Mouse (Mus musculus) heart, embryonic 14.5 days (tissue): ENCODE measurements at regions not wholly inside any gene's neighbourhood (a gene's known extent, or its start where the extent isn't known, plus 50 kb on each side); places are given as distances from the start of the nearest gene placed in this dataset.

Experiments used
- ATAC-seq: fragments of 200-750 bp; cut with Nextera tagmentation; 2 replicates; pipeline ENCODE4 v1.8.0; 2017; ENCODE audit warnings: low read depth, moderate TSS enrichment; ENCODE audit not compliant: insufficient number of reproducible peaks, insufficient read depth, low FRiP score
- H3K27ac ChIP-seq, 2 experiments: fragments of 200-500 bp in 1 of 2; fragments of 300-500 bp in 1 of 2; sonication (generic) in 1 of 2; replicated peaks in 1 of 2; 2 replicates each; pipeline ENCODE4 v1.5.1; 2012 to 2014; ENCODE audit warnings: low read depth in 2 of 2, low read length in 2 of 2, control low read depth in 1 of 2, mild to moderate bottlenecking in 1 of 2, mixed read lengths in 1 of 2; ENCODE audit not compliant: control insufficient read depth in 1 of 2, insufficient read depth in 1 of 2
- H3K27me3 ChIP-seq: fragments of 300-500 bp; sonication (generic); 2 replicates; pipeline ENCODE4 v1.6.1; 2014; ENCODE audit warnings: mild to moderate bottlenecking, low read length, control low read depth; ENCODE audit not compliant: control insufficient read depth, insufficient read depth
- H3K36me3 ChIP-seq: fragments of 300-500 bp; sonication (generic); 2 replicates; pipeline ENCODE4 v1.6.1; 2014; ENCODE audit warnings: mild to moderate bottlenecking, control low read depth, low read length, mixed read lengths; ENCODE audit not compliant: control insufficient read depth, insufficient read depth
- H3K4me1 ChIP-seq, 2 experiments: fragments of 200-500 bp in 1 of 2; fragments of 300-500 bp in 1 of 2; sonication (generic) in 1 of 2; 2 replicates each; pipeline ENCODE4 v1.6.1; 2012 to 2014; ENCODE audit warnings: low read length in 2 of 2, control low read depth in 1 of 2, mixed read lengths in 1 of 2; ENCODE audit not compliant: control insufficient read depth in 2 of 2, insufficient read depth in 2 of 2
- H3K4me2 ChIP-seq: fragments of 300-500 bp; sonication (generic); 2 replicates; pipeline ENCODE4 v1.6.1; 2014; ENCODE audit warnings: mild to moderate bottlenecking, low read length
- H3K4me3 ChIP-seq, 2 experiments: fragments of 200-500 bp in 1 of 2; fragments of 300-500 bp in 1 of 2; sonication (generic) in 1 of 2; 2 replicates each; pipeline ENCODE4 v1.5.1; 2012 to 2014; ENCODE audit warnings: low read length in 2 of 2, mild to moderate bottlenecking in 2 of 2, control low read depth in 1 of 2, low read depth in 1 of 2, moderate library complexity in 1 of 2; ENCODE audit not compliant: control insufficient read depth in 1 of 2, insufficient read depth in 1 of 2
- H3K9ac ChIP-seq: fragments of 300-500 bp; sonication (generic); 2 replicates; pipeline ENCODE4 v1.6.1; 2014; ENCODE audit warnings: mild to moderate bottlenecking, low read length
- H3K9me3 ChIP-seq: fragments of 300-500 bp; sonication (generic); 2 replicates; pipeline ENCODE4 v1.6.1; 2016; ENCODE audit warnings: low read length, control low read depth; ENCODE audit not compliant: control insufficient read depth
- WGBS: fragments of 180-500 bp; shearing (Covaris S2); extraction: QIAGEN DNeasy Blood & Tissue Kit; methylation state at CpG from one replicate; pipeline ENCODE4 v1.1.7; 2014; 5-methylcytosine and 5-hydroxymethylcytosine counted together

- H3K4me2 ChIP-seq: no peak overlapping the region
- H3K4me1 ChIP-seq: no peaks in the 10 kb centered on the region
- H3K9ac ChIP-seq: no peak overlapping the region
- H3K9me3 ChIP-seq: no peaks in the 10 kb centered on the region
- no peaks in the 10 kb centered on the region for H3K36me3 ChIP-seq
- no peak overlapping the region for H3K27ac ChIP-seq
- H3K4me3 ChIP-seq: no peak overlapping the region
- H3K27me3 ChIP-seq: no peaks in the 10 kb centered on the region
- WGBS: 84% methylated on average over 3 of the region's 3 CpGs
- no peak for ATAC-seq
These were observed 110.2 kb upstream of the Plxnc1 start for GRCm38 (mm10) chr10:95054869-95055268.

DNA sequence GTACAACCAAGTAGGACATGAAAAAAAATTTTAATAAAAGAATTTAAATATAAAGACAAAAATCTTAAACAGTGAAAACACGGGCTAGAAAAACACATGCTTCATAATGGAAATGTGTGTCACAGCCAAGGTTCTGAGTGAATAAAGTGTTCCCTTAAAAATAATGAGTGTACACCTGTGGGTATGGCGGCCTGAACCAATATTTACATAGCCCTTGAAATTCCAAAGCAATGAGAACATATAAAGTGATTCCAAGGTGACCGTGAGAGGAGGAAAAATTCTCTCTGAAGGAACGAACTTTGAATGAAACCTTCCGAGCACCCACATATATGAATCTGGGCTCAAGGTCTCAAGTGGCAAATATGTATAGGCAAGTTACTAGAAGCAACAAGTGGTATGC, 104.2 kb upstream of the Plxnc1 start:
- 82% methylated on average over 5 of the region's 5 CpGs for WGBS
- H3K27ac ChIP-seq: no peak overlapping the region
- no peak overlapping the region for H3K4me3 ChIP-seq
- H3K4me1 ChIP-seq: no peaks in the 10 kb centered on the region
- H3K27me3 ChIP-seq: no peaks in the 10 kb centered on the region
- H3K9me3 ChIP-seq: no peaks in the 10 kb centered on the region
- H3K9ac ChIP-seq: no peak overlapping the region
- no peaks in the 10 kb centered on the region for H3K36me3 ChIP-seq
- ATAC-seq: no peak
- no peak overlapping the region for H3K4me2 ChIP-seq

GRCm38 (mm10) chr10:95043978-95044377, 99.3 kb upstream of the Plxnc1 start:
- Histone ChIP-seq H3K4me1 (no peaks in the 10 kb centered on the region), H3K9ac (no peak overlapping the region), H3K27me3 (no peaks in the 10 kb centered on the region), H3K27ac (no peak overlapping the region), H3K9me3 (no peaks in the 10 kb centered on the region), H3K4me2 (no peak overlapping the region), H3K36me3 (no peaks in the 10 kb centered on the region), H3K4me3 (no peak overlapping the region)
- WGBS: 35% methylated on average over 7 of the region's 7 CpGs
- no peak for ATAC-seq

- Histone ChIP-seq H3K4me2 (no peak overlapping the region), H3K9me3 (no peaks in the 10 kb centered on the region), H3K9ac (no peak overlapping the region), H3K4me1 (no peaks in the 10 kb centered on the region), H3K36me3 (no peaks in the 10 kb centered on the region), H3K4me3 (no peak overlapping the region), H3K27ac (no peak overlapping the region), H3K27me3 (no peaks in the 10 kb centered on the region)
- no peak for ATAC-seq
- 65% methylated on average over 6 of the region's 6 CpGs for WGBS
These were observed 95.7 kb upstream of the Plxnc1 start for GRCm38 (mm10) chr10:95040258-95040895.

GRCm38 (mm10) chr10:95036043-95036697, 91.5 kb upstream of the Plxnc1 start:
- H3K4me3 ChIP-seq: no peak overlapping the region
- WGBS: 75% methylated on average over 4 of the region's 4 CpGs
- H3K27me3 ChIP-seq: no peaks in the 10 kb centered on the region
- no peaks in the 10 kb centered on the region for H3K36me3 ChIP-seq
- H3K27ac ChIP-seq: no peak overlapping the region
- no peak overlapping the region for H3K9ac ChIP-seq
- no peaks in the 10 kb centered on the region for H3K4me1 ChIP-seq
- no peak overlapping the region for H3K4me2 ChIP-seq
- no peak for ATAC-seq
- H3K9me3 ChIP-seq: no peaks in the 10 kb centered on the region

DNA sequence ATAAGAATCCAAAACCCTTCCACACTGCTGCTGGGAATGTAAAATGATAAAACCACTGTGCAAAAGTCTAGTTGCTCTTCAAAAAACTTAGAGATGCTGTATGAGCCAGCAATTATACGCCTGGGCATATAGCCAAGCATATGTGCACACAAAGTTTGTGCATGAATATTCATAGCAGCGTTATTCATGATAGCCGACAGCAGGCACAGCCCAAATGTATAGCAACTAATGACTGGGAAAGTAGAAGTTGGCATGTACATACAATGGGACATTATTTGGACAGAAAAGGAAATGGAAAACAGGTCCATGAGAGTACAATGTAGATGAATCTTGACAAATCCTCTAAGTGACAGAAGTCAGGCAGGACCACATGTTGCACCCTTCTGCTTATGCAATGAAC, 90.7 kb upstream of the Plxnc1 start:
- Histone ChIP-seq H3K27me3 (no peaks in the 10 kb centered on the region), H3K9ac (no peak overlapping the region), H3K27ac (no peak overlapping the region), H3K4me3 (no peak overlapping the region), H3K36me3 (no peaks in the 10 kb centered on the region), H3K4me2 (no peak overlapping the region), H3K4me1 (no peaks in the 10 kb centered on the region), H3K9me3 (no peaks in the 10 kb centered on the region)
- WGBS: 84% methylated on average over 3 of the region's 3 CpGs
- no peak for ATAC-seq

GRCm38 (mm10) chr10:95034566-95034965, 89.9 kb upstream of the Plxnc1 start:
- WGBS: 77% methylated on average over 5 of the region's 5 CpGs
- no peaks in the 10 kb centered on the region for H3K27me3 ChIP-seq
- no peaks in the 10 kb centered on the region for H3K9me3 ChIP-seq
- no peak overlapping the region for H3K9ac ChIP-seq
- ATAC-seq: no peak
- no peaks in the 10 kb centered on the region for H3K36me3 ChIP-seq
- no peak overlapping the region for H3K4me2 ChIP-seq
- no peaks in the 10 kb centered on the region for H3K4me1 ChIP-seq
- no peak overlapping the region for H3K27ac ChIP-seq
- H3K4me3 ChIP-seq: no peak overlapping the region
